Mouse (Mus musculus) lung, embryonic 16.5 days (tissue): Measurements from ENCODE around the gene Fkbpl. TPM values are rescaled to one million over a fixed set of nuclear protein-coding genes. Genes with fewer than 3 reads are reported as not detected.

Source experiments
- ATAC-seq: fragments of 200-750 bp; cut with Nextera tagmentation; 2 replicates; pipeline ENCODE4 v1.8.0; 2017; ENCODE audit warnings: low read depth, mild to moderate bottlenecking, moderate library complexity
- H3K27ac ChIP-seq: fragments of 300-500 bp; sonication (generic); 2 replicates; pipeline ENCODE4 v1.5.1; 2014; ENCODE audit warnings: mild to moderate bottlenecking, control low read depth, low read length
- H3K27me3 ChIP-seq: fragments of 300-500 bp; sonication (generic); 2 replicates; pipeline ENCODE4 v1.6.1; 2014; ENCODE audit warnings: low read depth, low read length, mixed read lengths; ENCODE audit not compliant: control insufficient read depth, insufficient read depth
- H3K36me3 ChIP-seq: fragments of 300-500 bp; sonication (generic); 2 replicates; pipeline ENCODE4 v1.6.1; 2014; ENCODE audit warnings: low read length; ENCODE audit not compliant: control insufficient read depth, insufficient read depth
- H3K4me1 ChIP-seq: fragments of 300-500 bp; sonication (generic); replicated peaks from 2 replicates; pipeline ENCODE4 v1.6.1; 2014; ENCODE audit warnings: low read length, mixed read lengths; ENCODE audit not compliant: control insufficient read depth, insufficient read depth
- H3K4me2 ChIP-seq: fragments of 300-500 bp; sonication (generic); 2 replicates; pipeline ENCODE4 v1.6.1; 2014; ENCODE audit warnings: low read depth, low read length, control low read depth
- H3K4me3 ChIP-seq: fragments of 300-500 bp; sonication (generic); 2 replicates; pipeline ENCODE4 v1.5.1; 2014; ENCODE audit warnings: mild to moderate bottlenecking, low read length, control low read depth
- H3K9ac ChIP-seq: fragments of 300-500 bp; sonication (generic); 2 replicates; pipeline ENCODE4 v1.6.1; 2014; ENCODE audit warnings: low read length, control low read depth
- H3K9me3 ChIP-seq: fragments of 300-500 bp; sonication (generic); 2 replicates; pipeline ENCODE4 v1.6.1; 2016; ENCODE audit warnings: low read length; ENCODE audit not compliant: control insufficient read depth
- WGBS: fragments of 180-500 bp; shearing (Covaris S2); extraction: QIAGEN DNeasy Blood & Tissue Kit; methylation state at CpG from one replicate; pipeline ENCODE4 v1.1.7; 2014; 5-methylcytosine and 5-hydroxymethylcytosine counted together
- polyA plus RNA-seq: library from polyadenylated mRNA; unstranded; fragments of >200 nt; fragmentation: Nextera tagmentation; extraction: Ambion mirVana; gene quantifications from 2 replicates; pipeline ENCODE4 v1.2.1, GENCODE M21; 2015

The Fkbpl gene
- polyA plus RNA-seq, 1 experiment from 2014 or later = 15.2 TPM

DNA sequence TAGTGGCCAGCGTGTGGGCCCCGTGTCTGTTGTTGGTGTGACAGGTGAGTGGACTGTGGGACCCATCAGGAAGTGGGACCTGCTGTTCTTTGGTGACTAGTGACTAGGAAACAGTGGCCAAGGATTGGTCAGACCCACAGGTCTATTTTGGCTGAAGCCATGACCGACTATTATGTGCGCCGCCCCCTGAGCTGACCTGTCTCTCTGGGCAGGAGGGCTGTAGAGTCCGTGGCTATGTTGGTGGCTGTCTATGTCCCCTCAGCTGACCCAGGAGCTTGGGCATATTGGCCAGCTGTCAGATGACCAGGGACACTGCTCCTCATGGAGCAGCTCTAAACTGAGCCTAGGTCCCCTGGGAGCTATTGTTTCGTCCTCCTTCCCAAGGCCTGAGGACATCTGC lies 44.3 kb downstream of the Fkbpl start:
- no peak overlapping the region for H3K4me3 ChIP-seq
- no peak overlapping the region for H3K27ac ChIP-seq
- no peaks in the 10 kb centered on the region for H3K36me3 ChIP-seq
- H3K4me2 ChIP-seq = no peak overlapping the region
- no peaks in the 10 kb centered on the region for H3K27me3 ChIP-seq
- H3K4me1 ChIP-seq = peaks cover 26% of the 10 kb centered on the region
- no peaks in the 10 kb centered on the region for H3K9me3 ChIP-seq
- H3K9ac ChIP-seq = no peak overlapping the region
- ATAC-seq = no peak
- 91% methylated on average over 7 of the region's 7 CpGs for WGBS

DNA sequence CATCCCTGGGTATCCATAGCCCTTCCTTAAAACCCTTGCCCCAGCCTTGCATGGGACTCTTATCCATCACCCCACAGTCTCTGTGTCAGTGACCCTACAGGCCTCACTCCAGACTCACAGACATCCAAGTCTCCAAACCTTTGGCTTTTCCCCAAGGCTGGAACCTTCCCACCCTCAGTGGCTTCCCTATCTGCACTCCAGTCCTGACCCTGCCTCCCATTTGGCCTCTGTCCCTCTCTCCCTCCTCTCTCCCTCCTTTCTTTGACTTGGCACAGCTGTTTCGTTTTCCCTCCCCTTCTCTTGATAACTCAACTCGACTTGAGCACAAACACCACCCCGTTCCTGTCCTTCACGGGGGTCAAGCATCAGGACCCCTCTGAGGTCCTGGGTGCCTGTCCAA lies 45.9 kb downstream of the Fkbpl start:
- Histone ChIP-seq H3K9ac (no peak overlapping the region), H3K4me1 (peaks cover 15% of the 10 kb centered on the region), H3K27me3 (no peaks in the 10 kb centered on the region), H3K27ac (no peak overlapping the region), H3K9me3 (no peaks in the 10 kb centered on the region), H3K4me3 (no peak overlapping the region), H3K4me2 (no peak overlapping the region), H3K36me3 (no peaks in the 10 kb centered on the region)
- ATAC-seq = 0 out of 2 replicates have a peak, but pooled peaks have one; percentile 21
- WGBS = 15% methylated on average over 4 of the region's 4 CpGs

DNA sequence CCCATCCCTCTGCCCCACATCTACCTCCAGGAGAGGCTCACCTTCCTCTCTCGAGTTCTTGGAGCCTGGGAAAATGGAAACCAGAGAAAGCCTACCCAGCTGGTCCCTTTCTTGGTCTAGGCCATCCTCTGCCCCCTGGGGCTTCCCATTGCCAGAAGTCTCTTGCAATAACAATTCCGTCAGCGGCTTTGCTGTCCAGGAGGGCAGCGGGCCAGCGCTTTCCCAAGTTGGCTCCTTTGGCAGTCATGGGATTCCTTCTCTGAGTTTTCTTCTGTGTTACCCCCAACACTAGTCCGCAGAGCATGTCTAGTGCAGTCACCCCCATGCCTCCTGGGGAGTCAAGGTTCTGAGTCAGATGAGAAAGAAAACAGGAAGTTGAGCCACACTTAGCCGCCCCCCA lies 48.3 kb downstream of the Fkbpl start:
- peak; percentile 23; the same call in 1 of the 2 replicates for ATAC-seq
- Histone ChIP-seq H3K4me3 (no peak overlapping the region), H3K4me1 (peaks cover 14% of the 10 kb centered on the region), H3K27me3 (no peaks in the 10 kb centered on the region), H3K9ac (no peak overlapping the region), H3K4me2 (no peak overlapping the region), H3K9me3 (no peaks in the 10 kb centered on the region), H3K36me3 (no peaks in the 10 kb centered on the region), H3K27ac (peak overlapping the region; percentile 21)
- WGBS = 68% methylated on average over 7 of the region's 7 CpGs

Other genes with a start within 250 kb of the Fkbpl start
- 0.44 TPM in 1 of 2 replicates, not detected in the other for gene BC051142, start 245.9 kb upstream of the Fkbpl start, polyA plus RNA-seq
- gene Btnl4, start 167.4 kb upstream of the Fkbpl start, polyA plus RNA-seq = not detected in 2 replicates
- not detected in 2 replicates for gene Btnl6, start 127.4 kb upstream of the Fkbpl start, polyA plus RNA-seq
- 9.2 and 10.2 TPM in 2 replicates for gene Notch4, start 80.5 kb upstream of the Fkbpl start, polyA plus RNA-seq
- 15.4 and 18.3 TPM in 2 replicates for gene Gpsm3, start 55.0 kb upstream of the Fkbpl start, polyA plus RNA-seq
- gene Pbx2, start 53.5 kb upstream of the Fkbpl start, polyA plus RNA-seq = 8.5 and 11.4 TPM in 2 replicates
- 379 and 478 TPM in 2 replicates for gene Ager, start 46.9 kb upstream of the Fkbpl start, polyA plus RNA-seq
- 128 and 129 TPM in 2 replicates for gene Rnf5, start 41.1 kb upstream of the Fkbpl start, polyA plus RNA-seq
- gene Agpat1, start 40.5 kb upstream of the Fkbpl start, polyA plus RNA-seq = 52.1 and 56.0 TPM in 2 replicates
- gene Egfl8, start 28.8 kb upstream of the Fkbpl start, polyA plus RNA-seq = 3.8 and 4.7 TPM in 2 replicates
- 21.0 and 23.9 TPM in 2 replicates for gene Ppt2, start 16.3 kb upstream of the Fkbpl start, polyA plus RNA-seq
- 0.13 and 0.53 TPM in 2 replicates for gene Prrt1, start 15.2 kb upstream of the Fkbpl start, polyA plus RNA-seq
- gene Atf6b, start 2.4 kb downstream of the Fkbpl start, polyA plus RNA-seq = 77.5 and 80.0 TPM in 2 replicates
- 0.62 and 1.1 TPM in 2 replicates for gene Tnxb, start 25.8 kb downstream of the Fkbpl start, polyA plus RNA-seq
- gene C4b, start 99.1 kb downstream of the Fkbpl start, polyA plus RNA-seq = 0.14 and 0.70 TPM in 2 replicates
- gene Cyp21a1, start 159.8 kb downstream of the Fkbpl start, polyA plus RNA-seq = not detected in 2 replicates
- gene Stk19, start 192.2 kb downstream of the Fkbpl start, polyA plus RNA-seq = 30.7 and 31.2 TPM in 2 replicates
- 61.4 and 65.0 TPM in 2 replicates for gene Dxo, start 192.3 kb downstream of the Fkbpl start, polyA plus RNA-seq
- gene Skiv2l, start 205.4 kb downstream of the Fkbpl start, polyA plus RNA-seq = 47.8 and 49.9 TPM in 2 replicates
- gene Nelfe, start 205.6 kb downstream of the Fkbpl start, polyA plus RNA-seq = 94.4 and 96.0 TPM in 2 replicates
- gene Cfb, start 217.8 kb downstream of the Fkbpl start, polyA plus RNA-seq = 1.8 and 7.3 TPM in 2 replicates
- 2.3 and 2.5 TPM in 2 replicates for gene Zbtb12, start 234.7 kb downstream of the Fkbpl start, polyA plus RNA-seq
- gene Gm20547, start 237.3 kb downstream of the Fkbpl start, polyA plus RNA-seq = not detected in 2 replicates